Mouse (Mus musculus) hindbrain, embryonic 13.5 days (tissue): ENCODE data around the gene Cx3cr1. TPM values are rescaled to one million over a fixed set of nuclear protein-coding genes. Genes with fewer than 3 reads are reported as not detected.

Source experiments
- ATAC-seq: fragments of 200-750 bp; cut with Nextera tagmentation; 2 replicates; pipeline ENCODE4 v1.8.0; 2017; ENCODE audit warnings: moderate TSS enrichment; ENCODE audit not compliant: low FRiP score
- H3K27ac ChIP-seq: fragments of 300-500 bp; sonication (generic); 2 replicates; pipeline ENCODE4 v1.5.1; 2015; ENCODE audit warnings: inconsistent platforms, mild to moderate bottlenecking, moderate library complexity
- H3K27me3 ChIP-seq: fragments of 300-500 bp; sonication (generic); 2 replicates; pipeline ENCODE4 v1.6.1; 2015; ENCODE audit warnings: mild to moderate bottlenecking, inconsistent platforms
- H3K36me3 ChIP-seq: fragments of 300-500 bp; sonication (generic); 2 replicates; pipeline ENCODE4 v1.6.1; 2015; ENCODE audit warnings: mild to moderate bottlenecking, inconsistent platforms
- H3K4me1 ChIP-seq: fragments of 300-500 bp; sonication (generic); replicated peaks from 2 replicates; pipeline ENCODE4 v1.6.1; 2015; ENCODE audit warnings: inconsistent platforms
- H3K4me2 ChIP-seq: fragments of 300-500 bp; sonication (generic); 2 replicates; pipeline ENCODE4 v1.6.1; 2015; ENCODE audit warnings: inconsistent platforms, mild to moderate bottlenecking, moderate library complexity
- H3K4me3 ChIP-seq: fragments of 300-500 bp; sonication (generic); 2 replicates; pipeline ENCODE4 v1.5.1; 2015; ENCODE audit warnings: mild to moderate bottlenecking, inconsistent platforms
- H3K9ac ChIP-seq: fragments of 300-500 bp; sonication (generic); 2 replicates; pipeline ENCODE4 v1.6.1; 2015; ENCODE audit warnings: mild to moderate bottlenecking, inconsistent platforms
- H3K9me3 ChIP-seq: fragments of 300-500 bp; sonication (generic); 2 replicates; pipeline ENCODE4 v1.6.1; 2016; ENCODE audit warnings: inconsistent platforms
- WGBS: fragments of 180-500 bp; shearing (Covaris S2); methylation state at CpG from one replicate; pipeline ENCODE4 v1.1.7; 2015; 5-methylcytosine and 5-hydroxymethylcytosine counted together
- polyA plus RNA-seq: library from polyadenylated mRNA; unstranded; fragments of >200 nt; fragmentation: Nextera tagmentation; extraction: Ambion mirVana; gene quantifications from 2 replicates; pipeline ENCODE4 v1.2.1, GENCODE M21; 2015

Cx3cr1 gene
- polyA plus RNA-seq, 1 experiment from 2014 or later: 9.5 TPM

DNA sequence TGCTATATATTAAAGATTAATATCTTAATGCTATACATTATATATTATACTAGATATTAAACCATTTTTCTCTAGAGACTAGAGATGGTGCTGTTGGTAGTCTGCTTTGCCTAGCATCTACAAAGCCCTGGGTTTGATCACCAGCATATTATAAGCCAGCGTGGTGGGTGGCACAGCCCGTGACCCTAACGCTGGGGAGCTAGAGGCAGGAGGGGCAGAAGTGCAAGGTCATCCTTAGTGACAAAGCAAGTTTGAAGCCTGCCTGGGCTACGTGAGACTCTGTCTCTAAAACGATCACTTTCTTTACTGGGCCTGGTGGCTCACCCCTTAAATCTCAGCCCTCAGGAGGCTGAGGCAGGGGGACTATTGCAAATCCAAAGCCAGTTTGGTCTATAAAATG, 66.8 kb downstream of the Cx3cr1 start:
- no peaks in the 10 kb centered on the region for H3K9me3 ChIP-seq
- H3K36me3 ChIP-seq: no peaks in the 10 kb centered on the region
- no peak overlapping the region for H3K4me2 ChIP-seq
- H3K27ac ChIP-seq: no peak overlapping the region
- no peak for ATAC-seq
- WGBS: 80% methylated on average over 5 of the region's 5 CpGs
- peaks cover 19% of the 10 kb centered on the region; the same call in 1 of the 2 replicates for H3K27me3 ChIP-seq
- no peak overlapping the region for H3K9ac ChIP-seq
- H3K4me1 ChIP-seq: peaks cover 7% of the 10 kb centered on the region; the same call in 1 of the 2 replicates
- no peak overlapping the region for H3K4me3 ChIP-seq

DNA sequence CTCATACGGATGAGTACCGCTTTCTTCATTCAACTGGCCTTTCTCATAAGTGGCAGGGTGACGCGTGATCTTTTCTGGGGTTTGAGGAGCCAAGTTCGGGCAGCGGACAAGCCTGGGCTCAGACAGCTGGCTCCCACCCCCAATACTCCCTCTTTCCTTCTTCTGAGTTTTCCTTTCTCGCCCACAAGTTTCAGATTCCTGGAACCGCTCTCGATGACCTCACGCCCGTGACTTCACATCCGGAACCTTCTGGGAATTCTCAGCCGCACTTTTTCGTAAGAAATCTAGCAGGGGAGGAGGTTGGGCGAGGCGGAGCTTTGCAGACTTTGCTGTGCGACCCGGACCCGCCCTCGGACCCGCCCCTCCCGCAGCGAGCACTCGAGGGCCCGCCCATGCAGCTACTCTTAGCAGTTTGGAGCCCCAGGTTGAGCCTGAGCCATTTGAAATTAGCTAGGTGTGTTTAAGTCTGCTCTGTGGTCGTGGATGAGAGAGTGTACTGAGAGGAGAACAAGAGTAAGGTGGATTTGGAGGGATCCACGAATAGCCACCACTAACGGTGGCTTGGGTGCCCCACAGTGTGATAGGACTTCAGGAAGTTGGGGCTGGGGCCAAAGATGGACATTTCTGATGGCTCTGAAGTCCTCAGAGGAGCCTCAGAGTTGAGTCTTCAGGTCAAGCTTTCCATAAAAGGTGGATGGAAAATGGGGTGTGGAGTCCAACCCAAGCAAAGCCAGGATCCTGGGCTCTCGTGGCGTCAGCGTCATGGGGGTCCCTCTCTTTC, 67.5 kb downstream of the Cx3cr1 start:
- Histone ChIP-seq H3K36me3 (no peaks in the 10 kb centered on the region), H3K9ac (peak overlapping the region; percentile 44), H3K4me1 (peaks cover 7% of the 10 kb centered on the region; the same call in 1 of the 2 replicates), H3K27ac (no peak overlapping the region), H3K4me2 (peak overlapping the region; percentile 47), H3K9me3 (no peaks in the 10 kb centered on the region), H3K27me3 (peaks cover 19% of the 10 kb centered on the region; the same call in 1 of the 2 replicates), H3K4me3 (peak overlapping the region; percentile 29)
- ATAC-seq: 0 out of 2 replicates have a peak, but pooled peaks have one; percentile 43
- 12% methylated on average over 31 of the region's 31 CpGs for WGBS

DNA sequence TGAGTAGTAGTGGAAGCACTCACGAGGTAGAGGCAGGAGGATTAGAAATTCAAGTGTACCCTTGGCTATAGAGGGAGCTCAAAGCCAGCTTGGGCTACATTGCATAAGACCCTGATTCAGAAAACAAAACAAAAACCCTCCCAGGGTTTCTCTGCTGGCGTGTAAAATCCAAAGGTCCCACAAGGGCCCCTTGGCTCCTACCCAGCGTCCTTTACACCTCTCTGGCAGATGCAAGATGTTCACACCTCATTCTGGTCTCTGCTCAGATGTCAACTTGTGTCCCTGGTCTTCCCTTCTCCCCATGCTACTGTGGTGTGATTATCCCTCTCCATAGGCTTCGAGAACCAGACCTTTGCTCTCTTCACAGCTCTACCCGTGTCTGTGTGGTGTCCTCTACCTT, 68.9 kb downstream of the Cx3cr1 start:
- WGBS: 83% methylated on average over 5 of the region's 5 CpGs

DNA sequence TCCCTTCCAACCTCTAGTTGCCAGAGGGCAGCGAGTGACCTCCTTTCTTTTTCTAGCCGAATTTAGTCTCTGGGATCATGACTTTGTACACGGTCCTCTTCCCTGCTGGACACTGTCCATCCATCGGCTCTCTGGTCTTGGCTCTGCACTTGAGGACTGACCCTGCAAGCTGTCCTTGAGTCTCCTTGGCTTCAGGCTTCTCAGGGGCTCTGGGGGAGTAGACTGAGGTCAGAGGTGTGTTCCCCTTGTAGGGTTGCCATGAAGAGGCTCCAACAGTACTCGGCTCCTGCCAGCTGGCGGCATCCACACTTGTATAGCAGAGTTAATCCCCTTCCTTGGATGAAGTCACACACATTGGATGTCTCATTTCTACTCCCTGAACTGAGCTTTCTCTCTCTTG, 70.0 kb downstream of the Cx3cr1 start:
- H3K4me2 ChIP-seq: no peak overlapping the region
- H3K9me3 ChIP-seq: no peaks in the 10 kb centered on the region
- no peak overlapping the region for H3K27ac ChIP-seq
- H3K4me3 ChIP-seq: no peak overlapping the region
- WGBS: 81% methylated on average over 6 of the region's 6 CpGs
- ATAC-seq: no peak
- H3K36me3 ChIP-seq: no peaks in the 10 kb centered on the region
- peaks cover 19% of the 10 kb centered on the region; the same call in 1 of the 2 replicates for H3K27me3 ChIP-seq
- H3K4me1 ChIP-seq: peaks cover 7% of the 10 kb centered on the region; the same call in 1 of the 2 replicates
- no peak overlapping the region for H3K9ac ChIP-seq

More for the DNA sequence above, 68.9 kb downstream of the Cx3cr1 start:
- Histone ChIP-seq H3K9ac (no peak overlapping the region), H3K4me3 (no peak overlapping the region), H3K9me3 (no peaks in the 10 kb centered on the region), H3K27me3 (peaks cover 19% of the 10 kb centered on the region; the same call in 1 of the 2 replicates), H3K36me3 (no peaks in the 10 kb centered on the region), H3K4me1 (peaks cover 7% of the 10 kb centered on the region; the same call in 1 of the 2 replicates), H3K27ac (no peak overlapping the region), H3K4me2 (no peak overlapping the region)
- no peak for ATAC-seq

DNA sequence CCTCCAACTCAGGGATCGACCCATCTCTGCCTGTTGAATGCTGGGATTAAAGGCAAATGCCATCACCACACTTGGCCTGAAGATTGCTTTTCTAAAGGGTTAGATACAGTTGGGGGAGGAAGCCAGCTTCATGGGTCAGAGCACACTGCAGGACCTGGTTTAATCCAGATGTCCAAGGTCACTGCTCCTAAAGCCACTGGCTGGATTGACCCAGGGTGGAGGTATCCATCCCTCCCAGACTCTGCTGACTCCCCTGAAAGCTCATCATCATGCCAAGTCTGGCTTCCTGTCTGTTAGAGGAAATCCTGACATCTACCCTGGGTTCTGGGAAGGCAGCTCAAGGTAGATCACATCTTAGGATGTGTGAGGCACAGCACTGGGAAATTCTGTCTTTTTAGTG, 70.9 kb downstream of the Cx3cr1 start:
- peaks cover 7% of the 10 kb centered on the region; the same call in 1 of the 2 replicates for H3K4me1 ChIP-seq
- H3K4me2 ChIP-seq: no peak overlapping the region
- ATAC-seq: no peak
- no peak overlapping the region for H3K27ac ChIP-seq
- WGBS: 77% methylated on average over 1 of the region's 1 CpGs
- peaks cover 19% of the 10 kb centered on the region; the same call in 1 of the 2 replicates for H3K27me3 ChIP-seq
- H3K36me3 ChIP-seq: no peaks in the 10 kb centered on the region
- no peaks in the 10 kb centered on the region for H3K9me3 ChIP-seq
- no peak overlapping the region for H3K4me3 ChIP-seq
- H3K9ac ChIP-seq: no peak overlapping the region

DNA sequence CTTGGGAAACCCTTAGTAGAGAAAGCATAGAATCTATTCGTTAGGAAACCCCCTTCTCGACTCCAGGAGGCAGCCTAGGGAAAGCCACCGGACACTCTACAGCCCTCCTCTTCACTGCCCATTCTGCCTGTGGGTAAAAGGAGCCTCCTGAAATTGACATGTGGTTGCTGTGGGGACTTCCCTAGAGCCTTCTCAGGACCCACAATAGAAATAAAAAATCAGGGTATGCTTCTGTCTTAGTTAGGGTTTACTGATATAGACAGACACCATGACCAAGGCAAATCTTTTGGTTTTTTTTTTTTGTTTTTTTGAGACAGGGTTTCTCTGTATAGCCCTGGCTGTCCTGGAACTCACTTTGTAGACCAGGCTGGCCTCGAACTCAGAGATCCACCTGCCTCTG, 73.6 kb downstream of the Cx3cr1 start:
- no peak for ATAC-seq
- no peaks in the 10 kb centered on the region for H3K9me3 ChIP-seq
- H3K27ac ChIP-seq: no peak overlapping the region
- H3K4me2 ChIP-seq: no peak overlapping the region
- 87% methylated on average over 4 of the region's 4 CpGs for WGBS
- no peaks in the 10 kb centered on the region for H3K4me1 ChIP-seq
- H3K4me3 ChIP-seq: no peak overlapping the region
- H3K36me3 ChIP-seq: no peaks in the 10 kb centered on the region
- no peak overlapping the region for H3K9ac ChIP-seq
- peaks cover 18% of the 10 kb centered on the region; the same call in 1 of the 2 replicates for H3K27me3 ChIP-seq

DNA sequence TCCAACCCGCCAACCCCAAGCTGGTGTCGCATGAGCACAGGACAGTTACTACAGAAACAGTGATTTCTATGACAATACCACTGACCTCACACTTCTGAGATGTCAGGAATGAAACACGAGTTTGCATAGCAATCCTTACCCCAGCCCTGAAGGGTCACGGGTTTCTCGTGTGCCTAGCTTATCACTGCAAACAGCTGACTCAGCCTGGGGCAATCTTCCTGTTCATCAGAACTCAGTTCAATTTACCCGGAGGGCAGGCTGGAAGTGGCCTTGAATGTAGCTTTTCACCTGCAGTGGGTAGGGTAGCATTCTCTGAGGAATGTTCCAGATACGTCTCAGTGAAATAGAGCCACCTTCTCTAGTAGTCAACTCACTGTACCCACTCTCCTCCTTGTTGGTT, 75.5 kb downstream of the Cx3cr1 start:
- Histone ChIP-seq H3K4me2 (no peak overlapping the region), H3K4me1 (no peaks in the 10 kb centered on the region), H3K9me3 (no peaks in the 10 kb centered on the region), H3K27me3 (0 out of 2 replicates have a peak, but pooled peaks cover 6% of the 10 kb centered on the region), H3K36me3 (no peaks in the 10 kb centered on the region), H3K27ac (no peak overlapping the region), H3K9ac (no peak overlapping the region), H3K4me3 (no peak overlapping the region)
- ATAC-seq: no peak
- WGBS: 79% methylated on average over 7 of the region's 7 CpGs

DNA sequence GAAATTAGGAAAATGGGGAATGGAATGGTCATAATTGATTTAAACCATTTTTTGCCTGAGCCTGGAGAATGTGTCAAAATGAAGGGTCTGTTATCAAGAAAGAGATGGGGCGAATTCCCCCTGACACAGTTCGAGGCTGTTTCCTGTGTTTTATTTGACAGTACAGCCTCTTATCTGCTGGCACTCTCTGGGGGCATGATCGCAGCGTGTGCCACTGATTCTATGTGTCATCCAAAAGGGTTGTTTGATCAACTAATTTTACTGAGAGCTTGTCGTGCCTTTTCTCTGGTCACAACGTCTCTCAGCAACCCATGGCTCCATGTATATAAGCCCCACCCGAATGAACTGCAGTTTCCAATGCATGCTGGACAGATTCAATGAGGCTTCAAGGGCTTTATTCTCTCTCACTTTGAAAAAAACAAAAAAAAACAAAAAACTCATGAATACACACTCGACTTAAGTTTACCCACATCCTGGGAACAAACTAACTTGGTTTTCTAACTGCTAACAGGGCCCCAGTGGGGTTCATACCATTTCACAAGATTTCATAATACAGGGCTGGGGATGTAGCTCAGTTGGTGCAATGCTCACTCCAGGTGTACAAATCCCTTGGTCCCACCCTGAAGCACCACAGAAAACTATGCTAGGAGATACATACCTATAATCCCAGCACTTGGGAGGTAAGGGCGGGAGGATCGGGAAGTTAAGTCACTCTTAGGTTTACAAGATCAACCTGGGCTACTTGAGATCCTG, 76.4 kb downstream of the Cx3cr1 start:
- Histone ChIP-seq H3K4me3 (no peak overlapping the region), H3K36me3 (no peaks in the 10 kb centered on the region), H3K9me3 (no peaks in the 10 kb centered on the region), H3K4me1 (no peaks in the 10 kb centered on the region), H3K27ac (no peak overlapping the region), H3K27me3 (0 out of 2 replicates have a peak, but pooled peaks cover 5% of the 10 kb centered on the region), H3K4me2 (no peak overlapping the region), H3K9ac (no peak overlapping the region)
- no peak for ATAC-seq
- WGBS: 81% methylated on average over 10 of the region's 10 CpGs

DNA sequence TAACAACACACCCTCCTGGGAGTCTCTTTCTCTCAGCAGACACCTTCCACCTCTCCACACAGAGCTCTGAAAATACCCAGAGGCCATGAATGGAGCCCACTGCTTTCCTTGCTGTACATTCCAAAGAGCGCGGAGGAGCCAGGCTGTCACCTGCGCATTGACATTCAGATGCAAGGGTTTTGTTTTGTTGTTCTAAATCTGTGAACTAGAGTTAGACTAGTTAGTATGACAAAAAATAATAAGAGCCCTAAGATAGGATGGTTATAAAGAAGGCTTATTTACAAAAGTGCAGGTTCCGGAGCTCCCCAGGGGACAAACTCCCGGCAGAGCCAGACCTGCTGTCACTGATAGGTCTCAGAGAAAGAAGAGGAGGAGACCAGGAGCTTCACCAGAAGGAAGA, 78.4 kb downstream of the Cx3cr1 start:
- H3K4me3 ChIP-seq: no peak overlapping the region
- H3K27ac ChIP-seq: no peak overlapping the region
- H3K4me1 ChIP-seq: no peaks in the 10 kb centered on the region
- H3K27me3 ChIP-seq: 0 out of 2 replicates have a peak, but pooled peaks cover 8% of the 10 kb centered on the region
- 17% methylated on average over 5 of the region's 5 CpGs for WGBS
- H3K36me3 ChIP-seq: no peaks in the 10 kb centered on the region
- no peak overlapping the region for H3K4me2 ChIP-seq
- no peak for ATAC-seq
- no peak overlapping the region for H3K9ac ChIP-seq
- H3K9me3 ChIP-seq: no peaks in the 10 kb centered on the region

DNA sequence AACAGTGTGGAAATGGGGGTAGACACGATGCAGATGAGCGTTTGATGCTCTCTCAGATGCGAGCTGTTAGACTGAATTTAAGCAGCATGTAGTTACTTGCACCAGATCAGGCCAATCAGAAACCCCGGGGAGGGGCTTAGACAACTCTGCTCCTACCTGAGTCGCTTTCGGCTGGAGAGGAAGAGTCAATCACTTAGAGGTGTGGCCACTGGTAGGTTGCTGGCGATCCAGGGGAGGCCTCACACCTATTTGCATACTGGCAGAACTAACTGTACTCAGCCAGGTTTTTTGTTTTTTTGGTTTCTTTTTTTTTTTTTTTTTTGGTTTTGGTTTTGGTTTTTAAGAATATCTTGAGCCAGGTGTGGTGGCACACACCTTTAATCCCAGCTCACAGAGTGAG, 81.4 kb downstream of the Cx3cr1 start:
- ATAC-seq: no peak
- Histone ChIP-seq H3K4me1 (peaks cover 10% of the 10 kb centered on the region), H3K4me3 (no peak overlapping the region), H3K9ac (no peak overlapping the region), H3K4me2 (no peak overlapping the region), H3K27me3 (peaks cover 28% of the 10 kb centered on the region), H3K9me3 (no peaks in the 10 kb centered on the region), H3K27ac (no peak overlapping the region), H3K36me3 (no peaks in the 10 kb centered on the region)
- 52% methylated on average over 7 of the region's 7 CpGs for WGBS

DNA sequence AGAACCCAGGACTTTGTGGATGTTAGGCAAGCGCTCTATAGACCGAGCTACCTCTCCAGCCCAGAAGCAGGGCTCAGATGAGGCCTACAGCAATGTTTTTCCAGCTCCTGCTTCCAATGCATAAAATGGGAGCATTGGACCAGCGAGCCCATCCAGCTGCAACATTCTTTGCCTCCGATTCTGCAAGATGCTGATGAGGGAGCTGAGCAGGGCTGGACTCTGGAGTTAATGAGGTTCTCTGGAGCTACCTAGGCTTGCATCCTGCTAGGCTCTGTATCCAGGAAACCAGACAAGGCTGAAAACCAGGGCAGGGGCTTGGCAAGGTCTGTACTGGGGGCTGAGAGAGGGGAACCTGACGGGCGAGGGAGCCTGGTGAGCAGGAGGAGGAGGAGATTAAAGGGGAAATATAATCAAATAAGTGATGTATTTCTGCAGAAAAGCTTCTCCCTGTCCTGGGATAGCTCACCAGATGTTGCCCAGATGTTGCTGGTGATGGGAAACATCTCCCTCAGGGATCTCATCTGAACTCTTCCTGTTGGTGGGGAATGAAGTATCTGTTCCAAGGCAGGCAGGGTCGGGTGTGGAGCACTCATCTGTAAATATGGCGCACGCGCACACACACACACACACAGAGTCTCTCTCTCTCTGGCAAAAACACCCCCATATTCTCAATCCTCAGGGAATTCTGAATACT, 83.7 kb downstream of the Cx3cr1 start:
- H3K27ac ChIP-seq: no peak overlapping the region
- H3K9me3 ChIP-seq: no peaks in the 10 kb centered on the region
- WGBS: 72% methylated on average over 10 of the region's 10 CpGs
- no peak overlapping the region for H3K4me3 ChIP-seq
- no peak overlapping the region for H3K4me2 ChIP-seq
- peaks cover 33% of the 10 kb centered on the region for H3K4me1 ChIP-seq
- peaks cover 34% of the 10 kb centered on the region for H3K27me3 ChIP-seq
- H3K36me3 ChIP-seq: no peaks in the 10 kb centered on the region
- no peak for ATAC-seq
- H3K9ac ChIP-seq: no peak overlapping the region

DNA sequence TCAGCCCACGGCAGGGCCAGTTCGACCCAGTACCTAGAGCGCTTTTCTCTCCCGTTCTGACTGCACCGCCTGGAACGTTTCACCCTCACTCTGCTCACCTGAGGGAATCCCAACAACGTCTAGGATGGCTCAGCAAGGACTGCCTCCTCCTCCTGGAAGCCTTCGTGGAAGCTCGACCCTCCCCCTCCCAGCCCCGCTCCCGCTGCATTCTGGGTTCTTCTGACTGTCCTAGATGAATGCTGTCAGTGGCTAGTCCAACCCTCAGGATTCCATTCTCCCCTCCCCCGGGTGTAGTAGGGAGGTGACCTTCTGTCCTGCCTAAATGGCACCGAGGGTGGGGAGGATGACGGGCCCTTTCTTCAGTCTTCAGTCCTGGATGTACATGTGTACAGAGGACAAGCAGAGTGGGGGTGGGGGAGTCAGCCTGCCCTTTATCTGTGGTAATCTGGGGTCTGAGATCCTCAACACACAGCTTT, 85.1 kb downstream of the Cx3cr1 start, which contains the start of gene Csrnp1:
TSS of gene Csrnp1 (minus strand) at position 123 of the 476 bp plus-strand sequence.
- 0 out of 2 replicates have a peak within 1 kb of the TSS, but pooled peaks have one; percentile 40 for H3K27ac ChIP-seq
- H3K36me3 ChIP-seq: no peaks in the 10 kb centered on the region
- peaks cover 34% of the 10 kb centered on the region for H3K27me3 ChIP-seq
- 5% methylated on average over 14 of the region's 14 CpGs for WGBS
- H3K9me3 ChIP-seq: no peaks in the 10 kb centered on the region
- peak within 1 kb of the TSS; percentile 70 for H3K9ac ChIP-seq
- H3K4me2 ChIP-seq: peak within 1 kb of the TSS; percentile 89
- ATAC-seq: no peak
- H3K4me3 ChIP-seq: peak within 1 kb of the TSS; percentile 59
- peaks cover 43% of the 10 kb centered on the region for H3K4me1 ChIP-seq
